Mouse (Mus musculus): Measurements from ENCODE around the gene Rasl10b.

Rasl10b gene

DNA sequence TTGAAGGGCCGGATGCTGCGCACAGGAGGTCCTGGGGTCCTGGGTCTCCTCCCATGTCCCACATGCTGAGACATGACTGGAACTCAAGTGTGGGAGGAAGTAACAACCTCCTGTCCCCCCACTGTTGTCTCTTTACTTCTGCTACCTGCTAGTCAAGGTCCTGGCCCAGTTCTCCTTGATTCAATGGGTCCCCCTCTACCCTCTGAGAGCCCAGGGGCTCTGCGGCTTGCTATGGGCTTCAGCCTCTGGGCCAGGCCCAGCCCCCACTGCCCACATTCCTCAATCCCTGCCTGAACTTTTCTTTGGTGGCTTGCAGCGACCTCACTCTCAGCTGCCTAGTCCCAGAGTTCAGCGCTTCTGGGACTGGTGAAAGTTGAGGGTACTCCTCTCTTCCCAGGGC, 20.4 kb downstream of the Rasl10b start, which contains the start of gene Gas2l2:
Gene Gas2l2, minus strand, starts transcription at position 101 of the 400 bp plus-strand sequence.
- no peak for DNase-seq (ENCODE audit: low read depth in 2 of 2, low spot score in 2 of 2)

DNA sequence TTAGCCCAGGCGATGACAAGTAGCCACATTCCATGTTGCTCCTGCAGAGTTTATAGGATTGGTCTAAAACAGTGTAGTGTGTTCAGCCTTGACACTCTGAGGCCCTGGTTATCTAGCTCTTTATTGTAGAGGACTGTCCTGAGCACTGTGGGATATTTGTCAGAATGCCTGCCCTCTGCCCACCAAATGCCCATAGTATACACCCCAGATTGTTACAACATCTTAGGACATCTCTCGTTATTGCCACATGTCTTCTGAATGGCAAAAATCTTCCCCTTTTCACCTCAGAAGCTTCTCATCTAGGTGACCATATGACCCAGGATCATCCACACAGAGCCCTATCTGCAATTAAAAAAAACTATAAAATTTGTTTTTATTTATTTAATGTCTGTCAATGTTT, 23.6 kb downstream of the Rasl10b start:
- DNase-seq (ENCODE audit: low read depth in 2 of 2, low spot score in 2 of 2), result no peak

- no peak for DNase-seq (ENCODE audit: low read depth in 2 of 2, low spot score in 2 of 2)
Measured at GRCm38 (mm10) chr11:83437377-83437776, 28.4 kb downstream of the Rasl10b start, which contains the start of gene 1700020L24Rik. Gene 1700020L24Rik, plus strand, starts transcription at chr11:83437677.

DNA sequence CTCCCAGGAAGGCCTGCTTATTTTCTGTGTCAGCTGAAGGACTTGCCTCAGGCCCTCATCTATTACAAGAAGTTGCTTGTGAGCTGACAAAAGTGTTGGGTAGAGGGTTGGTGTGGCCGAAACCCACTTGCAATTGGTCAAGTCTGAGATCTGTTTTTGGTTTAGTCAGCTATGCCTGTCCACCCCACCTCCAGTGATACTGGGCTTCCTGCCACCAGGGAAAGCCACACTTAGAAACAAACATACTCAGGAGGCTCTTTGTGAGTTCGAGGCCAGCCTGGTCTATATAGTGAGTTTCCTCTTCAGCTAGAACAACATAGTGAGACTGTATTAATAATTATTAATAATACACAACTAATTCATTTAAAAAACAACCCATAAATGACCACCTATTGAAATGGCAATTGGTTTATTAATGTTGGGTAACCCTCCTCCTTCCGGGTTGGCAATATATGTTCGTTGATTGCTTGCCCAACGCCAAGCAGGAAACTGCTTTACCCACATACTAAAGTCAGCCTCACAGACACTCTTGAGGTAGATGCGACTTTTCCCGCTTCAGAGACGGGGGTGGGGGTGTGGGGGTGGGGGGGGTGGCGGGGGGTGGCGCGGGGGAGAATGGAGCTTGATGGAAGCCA, 30.6 kb downstream of the Rasl10b start:
- no peak for DNase-seq (ENCODE audit: low read depth in 2 of 2, low spot score in 2 of 2)

GRCm38 (mm10) chr11:83440081-83441064, 31.4 kb downstream of the Rasl10b start:
- peak; percentile 78 to 89 for DNase-seq (ENCODE audit: low read depth in 2 of 2, low spot score in 2 of 2)

DNA sequence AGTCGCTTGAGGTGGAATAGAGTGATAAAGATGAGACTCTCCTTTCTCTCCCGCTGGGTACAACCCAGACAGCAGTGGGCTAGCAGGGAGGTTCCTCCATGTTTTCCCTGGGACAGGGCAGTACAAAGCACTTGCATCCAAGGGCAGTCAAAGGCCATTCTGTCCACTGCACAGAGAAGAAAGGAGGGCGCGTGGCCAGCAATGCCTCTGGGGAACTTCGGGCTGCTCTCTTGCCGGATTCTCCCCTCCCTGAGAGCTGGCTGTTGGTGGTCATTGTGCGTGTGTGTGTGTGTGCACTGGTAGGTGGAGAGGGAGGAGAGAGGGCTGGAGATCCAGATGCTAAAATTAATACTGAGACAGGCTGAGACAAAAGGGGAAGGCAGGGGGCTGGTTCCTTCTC, 32.3 kb downstream of the Rasl10b start:
- DNase-seq (ENCODE audit: low read depth in 2 of 2, low spot score in 2 of 2), result no peak

GRCm38 (mm10) chr11:83442596-83443267, 33.8 kb downstream of the Rasl10b start:
- peak; percentile 39 to 56 for DNase-seq (ENCODE audit: low read depth in 2 of 2, low spot score in 2 of 2)

DNA sequence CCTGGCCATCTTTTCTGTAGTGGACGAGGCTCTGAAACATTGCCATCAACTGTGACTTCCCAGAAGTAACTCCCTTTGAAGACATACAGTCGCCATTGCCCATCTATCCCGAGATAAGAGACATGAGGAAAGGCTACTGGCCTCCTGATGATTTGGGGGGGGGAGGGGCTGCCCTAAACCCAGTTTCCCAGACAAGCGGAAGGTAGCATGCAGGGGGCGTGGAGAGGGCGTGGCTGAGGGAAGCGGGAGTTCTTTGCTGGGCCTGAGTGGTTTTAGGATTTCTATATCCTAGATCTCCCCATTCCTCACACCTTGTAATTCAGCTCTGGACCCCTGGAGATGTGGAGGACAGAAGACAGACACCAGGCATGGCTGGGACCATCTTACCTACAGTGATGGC, 34.9 kb downstream of the Rasl10b start:
- no peak for DNase-seq (ENCODE audit: low read depth in 2 of 2, low spot score in 2 of 2)

GRCm38 (mm10) chr11:83445001-83445400, 36.1 kb downstream of the Rasl10b start:
- peak in 1 of 2 experiments; percentile 29 for DNase-seq (ENCODE audit: low read depth in 2 of 2, low spot score in 2 of 2)

DNA sequence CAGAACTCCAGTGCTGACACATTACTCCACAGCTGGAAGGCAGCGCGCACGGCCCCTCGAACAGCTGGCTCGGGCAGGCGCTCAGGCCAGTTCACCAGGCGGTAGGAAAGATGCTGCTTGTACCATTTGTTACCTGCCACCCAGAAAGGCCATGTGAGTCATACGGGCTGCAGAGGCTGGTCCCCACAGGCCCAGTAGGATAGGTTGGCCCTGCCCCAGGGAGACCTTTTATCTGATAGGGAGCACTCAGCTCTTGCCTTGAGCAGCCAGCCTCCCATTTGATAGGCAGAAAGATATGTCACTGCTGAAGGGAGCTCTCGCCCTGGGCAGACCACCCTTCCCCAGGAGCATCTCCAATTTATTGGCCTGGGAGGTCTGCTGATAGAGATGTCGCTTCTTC, 38.7 kb downstream of the Rasl10b start:
- no peak for DNase-seq (ENCODE audit: low read depth in 2 of 2, low spot score in 2 of 2)

DNA sequence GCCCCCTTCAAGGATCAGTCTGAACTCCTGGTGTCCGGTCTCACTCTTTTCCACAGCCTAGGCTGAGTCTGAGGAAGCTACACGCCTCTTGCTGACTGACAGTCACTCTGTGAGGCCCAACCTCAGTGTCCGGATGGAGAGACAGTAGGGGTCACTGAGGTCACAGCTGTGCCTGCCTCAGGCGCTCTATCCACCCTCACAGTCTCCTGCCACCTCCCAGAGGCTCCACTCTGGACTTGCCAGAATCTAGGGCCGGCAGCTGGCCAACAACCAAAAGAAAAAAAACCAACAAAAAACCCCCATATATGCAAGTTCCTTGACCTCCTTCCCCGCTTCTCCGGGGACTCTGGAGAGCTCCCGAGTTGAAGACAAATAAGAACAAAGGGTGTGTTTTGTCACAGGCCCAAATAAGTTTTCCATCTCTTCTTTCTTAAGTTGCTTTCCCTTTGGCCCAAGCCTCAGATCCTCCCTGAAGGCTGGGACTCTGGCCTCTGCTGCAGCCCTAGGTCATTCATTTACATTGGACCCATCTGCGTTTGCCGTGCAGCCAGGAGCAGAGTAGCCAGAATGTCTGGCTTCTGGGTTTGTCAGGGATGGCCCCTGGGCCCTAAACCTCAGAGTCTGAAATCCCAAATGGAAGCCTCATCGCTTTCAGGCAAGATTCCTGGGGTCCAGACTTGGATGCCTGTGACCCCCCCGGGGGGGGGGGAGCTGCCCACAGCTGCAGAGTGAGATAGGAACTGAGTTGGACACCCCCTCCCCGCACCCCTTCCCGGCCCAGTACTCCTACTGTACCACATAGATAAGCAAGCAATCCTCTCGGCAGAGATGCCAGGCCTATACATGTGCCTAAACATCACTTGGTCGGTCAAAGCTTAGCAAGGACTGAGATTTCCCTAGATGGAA, 39.3 kb downstream of the Rasl10b start:
- no peak for DNase-seq (ENCODE audit: low read depth in 2 of 2, low spot score in 2 of 2)

DNA sequence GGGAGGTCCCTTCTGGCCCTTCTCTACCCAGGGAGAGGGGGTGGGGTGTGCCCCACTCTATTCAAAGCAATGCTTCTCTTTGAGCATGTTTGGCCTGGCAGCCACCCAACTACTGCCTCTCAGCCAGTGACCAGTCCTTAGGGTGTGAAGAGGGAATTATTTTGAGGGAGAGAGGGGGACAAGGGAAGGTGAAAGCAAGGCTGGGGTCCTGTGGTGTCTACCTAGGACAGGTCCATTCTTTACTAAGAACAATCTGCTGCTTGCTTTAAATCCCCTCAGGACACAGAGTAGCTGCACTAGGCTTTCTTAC, 39.9 kb downstream of the Rasl10b start:
- DNase-seq (ENCODE audit: low read depth in 2 of 2, low spot score in 2 of 2), result no peak

GRCm38 (mm10) chr11:83449298-83449697, 40.4 kb downstream of the Rasl10b start:
- no peak for DNase-seq (ENCODE audit: low read depth in 2 of 2, low spot score in 2 of 2)

DNA sequence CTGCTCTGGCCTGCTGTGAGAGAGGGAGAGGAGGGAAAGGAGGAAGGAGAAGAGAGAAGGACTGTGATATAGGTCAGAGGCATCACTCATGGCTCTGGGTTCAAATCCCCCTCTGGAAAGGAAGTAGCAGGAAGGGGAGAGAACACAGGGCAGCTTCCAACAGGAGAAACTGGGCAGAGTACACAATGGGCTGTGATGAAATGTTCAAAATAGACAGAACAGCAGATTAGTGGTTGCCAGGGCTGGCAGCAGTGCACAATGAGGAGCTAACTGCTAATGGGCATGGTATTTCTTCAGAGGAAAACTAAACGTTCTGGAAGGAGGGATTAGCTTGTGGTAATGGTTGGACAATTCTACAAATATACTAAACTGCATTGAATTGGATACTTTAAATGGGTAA, 41.6 kb downstream of the Rasl10b start:
- no peak for DNase-seq (ENCODE audit: low read depth in 2 of 2, low spot score in 2 of 2)

DNA sequence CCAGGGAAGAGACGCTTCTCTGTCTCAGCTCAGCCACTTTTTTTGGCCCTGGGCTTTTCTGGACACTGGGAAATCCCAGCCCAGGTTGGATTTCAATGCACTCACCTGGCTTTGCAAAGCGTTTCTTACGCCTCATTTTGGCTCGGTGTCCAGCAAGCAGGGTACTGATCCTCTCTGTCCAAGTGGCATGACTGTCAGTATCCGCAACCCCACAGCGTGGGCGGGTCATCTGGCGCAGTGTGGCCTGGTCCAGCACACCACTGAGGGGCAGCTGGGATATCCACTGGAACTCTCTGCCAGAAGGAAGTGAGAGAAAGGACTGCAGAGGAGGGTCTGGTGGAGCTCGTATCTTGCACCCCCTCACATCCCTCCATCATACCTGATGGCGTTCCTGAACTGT, 42.3 kb downstream of the Rasl10b start:
- no peak for DNase-seq (ENCODE audit: low read depth in 2 of 2, low spot score in 2 of 2)

GRCm38 (mm10) chr11:83454548-83454947, 45.6 kb downstream of the Rasl10b start:
- DNase-seq (ENCODE audit: low read depth in 2 of 2, low spot score in 2 of 2), result no peak

GRCm38 (mm10) chr11:83455608-83456007, 46.7 kb downstream of the Rasl10b start:
- DNase-seq (ENCODE audit: low read depth in 2 of 2, low spot score in 2 of 2), result no peak

DNA sequence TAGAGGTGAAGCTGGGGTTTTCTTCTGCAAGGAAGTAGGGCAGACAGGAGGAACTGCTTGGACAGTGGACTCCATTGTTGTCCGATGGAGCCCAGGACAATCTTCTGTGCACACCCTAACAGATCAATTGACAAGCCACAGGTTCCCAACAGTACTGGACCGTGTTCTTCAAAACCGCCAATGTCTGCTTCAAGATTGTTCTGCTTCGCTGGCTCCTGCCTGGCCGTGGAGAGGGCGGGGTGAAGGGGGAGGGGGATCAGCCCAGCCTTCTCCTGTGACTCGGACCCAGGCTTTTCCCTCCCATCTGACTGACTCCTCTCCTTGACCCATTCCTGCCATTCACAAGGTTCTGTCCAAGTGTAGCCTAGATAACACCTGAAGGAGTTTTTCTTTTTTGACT, 48.3 kb downstream of the Rasl10b start:
- no peak for DNase-seq (ENCODE audit: low read depth in 2 of 2, low spot score in 2 of 2)

DNA sequence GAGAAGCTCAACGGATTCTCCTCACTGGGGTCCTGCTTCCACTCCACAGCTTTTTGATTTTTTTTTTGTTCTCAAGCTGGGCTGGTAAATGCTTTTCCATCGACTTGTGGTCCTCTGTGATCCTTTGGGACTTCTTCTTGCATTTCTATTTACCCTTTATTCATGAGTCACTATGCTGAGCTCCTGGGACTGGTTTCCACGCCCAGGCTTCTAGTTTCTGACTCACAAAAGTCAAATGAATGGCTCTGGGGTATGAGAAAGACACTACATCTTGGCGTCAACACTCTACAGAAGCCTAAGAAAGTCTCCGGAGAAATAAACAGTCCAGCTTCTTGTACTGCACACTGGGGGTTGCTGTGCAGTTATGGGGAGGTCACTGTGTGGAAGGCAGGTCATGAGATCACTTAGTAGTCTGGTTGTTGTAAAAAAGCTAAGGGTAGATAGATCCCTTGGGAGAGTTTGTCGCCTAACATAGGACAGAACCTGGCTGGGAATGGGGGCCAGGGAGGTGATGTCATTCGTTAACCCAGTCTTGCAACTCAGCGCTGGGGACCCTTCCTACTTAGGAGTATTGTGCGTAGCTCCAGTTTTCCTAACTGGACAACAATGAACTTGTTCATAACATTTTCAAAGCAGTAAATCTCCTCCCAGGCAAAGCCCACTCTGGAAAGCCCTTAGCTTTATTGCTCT, 49.1 kb downstream of the Rasl10b start:
- DNase-seq (ENCODE audit: low read depth in 2 of 2, low spot score in 2 of 2), result no peak

GRCm38 (mm10) chr11:83461462-83462027, 52.6 kb downstream of the Rasl10b start:
- DNase-seq (ENCODE audit: low read depth in 2 of 2, low spot score in 2 of 2), result no peak

Data from CD8-positive naive resting alpha-beta T cell, adult 2 months (primary cell).